Mouse (Mus musculus): ENCODE results near the gene Kif27. TPM values are rescaled to one million over a fixed set of nuclear protein-coding genes. Genes with fewer than 3 reads are reported as not detected.
A peak's percentile ranks its signal among the peaks of the same experiment; 100 is the strongest.

Gene Kif27
- polyA plus RNA-seq, 1 experiment from 2014 or later: 0.31 TPM

GRCm38 (mm10) chr13:58344505-58344904, 14.4 kb downstream of the Kif27 start:
- Histone ChIP-seq H3K27ac (no peak overlapping the region), H3K4me3 (no peak overlapping the region), H3K4me1 (no peaks in the 10 kb centered on the region), H3K9me3 (no peaks in the 10 kb centered on the region), H3K27me3 (ENCODE audit: insufficient read depth, poor library complexity, severe bottlenecking) (no peaks in the 10 kb centered on the region), H3K36me3 (no peaks in the 10 kb centered on the region)
- WGBS: 75% methylated on average over 9 of the region's 9 CpGs
- DNase-seq (ENCODE audit: low spot score): no peak

DNA sequence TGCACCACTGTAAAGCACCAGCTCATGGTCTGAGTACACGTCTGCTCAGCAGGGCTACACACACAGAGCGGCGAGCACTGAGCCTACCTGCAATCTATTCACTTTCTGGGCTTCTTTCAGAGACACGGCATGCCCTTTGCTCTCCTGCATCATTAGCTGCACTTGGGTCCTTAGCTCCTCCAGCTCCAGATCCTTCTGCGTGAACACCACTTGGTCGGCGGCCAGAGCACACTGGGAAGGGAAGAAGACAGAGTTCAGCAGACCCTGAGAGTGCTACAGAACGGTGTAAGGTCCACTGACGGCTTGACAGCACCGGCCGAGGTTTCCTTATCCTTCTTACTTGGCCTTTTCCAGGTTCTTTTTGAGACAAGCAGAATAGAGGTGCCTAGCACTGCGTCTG, 21.5 kb downstream of the Kif27 start:
- 77% methylated on average over 12 of the region's 12 CpGs for WGBS
- DNase-seq (ENCODE audit: low spot score): no peak
- Histone ChIP-seq H3K9me3 (no peaks in the 10 kb centered on the region), H3K36me3 (no peaks in the 10 kb centered on the region), H3K27ac (no peak overlapping the region), H3K27me3 (ENCODE audit: insufficient read depth, poor library complexity, severe bottlenecking) (no peaks in the 10 kb centered on the region), H3K4me1 (no peaks in the 10 kb centered on the region), H3K4me3 (no peak overlapping the region)

DNA sequence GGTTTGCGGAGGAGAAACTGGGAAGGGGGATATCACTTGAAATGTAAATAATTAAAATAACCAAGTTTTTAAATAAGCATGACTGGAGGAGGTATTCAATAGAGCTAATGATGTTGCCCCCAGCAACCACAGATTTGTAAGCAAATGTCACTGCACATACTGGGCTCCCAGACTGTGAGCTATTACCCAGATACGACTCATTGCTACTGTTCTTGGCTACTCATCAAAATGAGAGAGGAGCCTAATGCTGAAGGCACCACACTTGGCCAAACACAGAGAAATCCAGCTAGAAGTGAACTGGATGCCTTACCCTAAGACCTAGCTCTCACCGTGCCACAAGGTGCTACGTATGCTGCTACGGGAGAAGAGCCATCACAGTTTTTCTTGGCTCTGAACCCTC, 24.8 kb downstream of the Kif27 start:
- H3K36me3 ChIP-seq: no peaks in the 10 kb centered on the region
- DNase-seq (ENCODE audit: low spot score): no peak
- no peaks in the 10 kb centered on the region for H3K4me1 ChIP-seq
- H3K27ac ChIP-seq: no peak overlapping the region
- H3K9me3 ChIP-seq: no peaks in the 10 kb centered on the region
- H3K4me3 ChIP-seq: no peak overlapping the region
- 95% methylated on average over 5 of the region's 5 CpGs for WGBS
- no peaks in the 10 kb centered on the region for H3K27me3 ChIP-seq (ENCODE audit: insufficient read depth, poor library complexity, severe bottlenecking)

- no peaks in the 10 kb centered on the region for H3K9me3 ChIP-seq
- H3K27ac ChIP-seq: no peak overlapping the region
- H3K4me1 ChIP-seq: no peaks in the 10 kb centered on the region
- 62% methylated on average over 2 of the region's 2 CpGs for WGBS
- H3K4me3 ChIP-seq: no peak overlapping the region
- H3K27me3 ChIP-seq (ENCODE audit: insufficient read depth, poor library complexity, severe bottlenecking): no peaks in the 10 kb centered on the region
- no peaks in the 10 kb centered on the region for H3K36me3 ChIP-seq
- no peak for DNase-seq (ENCODE audit: low spot score)
Measured at GRCm38 (mm10) chr13:58317768-58318167, 41.2 kb downstream of the Kif27 start.

GRCm38 (mm10) chr13:58314991-58315390, 43.9 kb downstream of the Kif27 start:
- H3K27ac ChIP-seq: no peak overlapping the region
- 47% methylated on average over 6 of the region's 6 CpGs for WGBS
- DNase-seq (ENCODE audit: low spot score): no peak
- H3K4me1 ChIP-seq: no peaks in the 10 kb centered on the region
- H3K36me3 ChIP-seq: no peaks in the 10 kb centered on the region
- no peak overlapping the region for H3K4me3 ChIP-seq
- no peaks in the 10 kb centered on the region for H3K9me3 ChIP-seq
- H3K27me3 ChIP-seq (ENCODE audit: insufficient read depth, poor library complexity, severe bottlenecking): no peaks in the 10 kb centered on the region

DNA sequence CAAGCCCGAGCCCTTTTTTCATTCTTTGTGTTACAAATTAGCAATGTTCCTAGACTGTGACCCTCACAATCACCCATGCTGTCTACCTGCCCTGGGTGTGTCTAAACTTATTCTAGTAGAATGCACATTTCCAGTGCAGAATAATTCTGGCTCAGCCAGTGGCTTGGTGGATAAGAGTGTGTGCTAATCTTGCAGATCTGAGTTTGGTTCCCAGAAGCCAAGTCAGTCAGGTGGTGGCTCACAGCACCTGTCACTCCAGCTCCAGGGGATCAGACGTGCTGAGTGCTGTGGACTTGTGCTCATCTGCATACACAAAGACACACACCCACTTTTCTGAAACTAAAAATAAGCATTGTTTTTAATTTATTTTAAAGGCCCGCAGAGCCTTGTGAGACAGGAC, 45.2 kb downstream of the Kif27 start:
- Histone ChIP-seq H3K4me3 (no peak overlapping the region), H3K4me1 (no peaks in the 10 kb centered on the region), H3K9me3 (no peaks in the 10 kb centered on the region), H3K36me3 (no peaks in the 10 kb centered on the region), H3K27me3 (ENCODE audit: insufficient read depth, poor library complexity, severe bottlenecking) (no peaks in the 10 kb centered on the region), H3K27ac (no peak overlapping the region)
- WGBS: 71% methylated on average over 3 of the region's 3 CpGs
- no peak for DNase-seq (ENCODE audit: low spot score)

- no peak overlapping the region for H3K4me3 ChIP-seq
- H3K36me3 ChIP-seq: no peaks in the 10 kb centered on the region
- WGBS: 36% methylated on average over 3 of the region's 3 CpGs
- H3K4me1 ChIP-seq: no peaks in the 10 kb centered on the region
- H3K27ac ChIP-seq: no peak overlapping the region
- DNase-seq (ENCODE audit: low spot score): no peak
- H3K9me3 ChIP-seq: no peaks in the 10 kb centered on the region
- H3K27me3 ChIP-seq (ENCODE audit: insufficient read depth, poor library complexity, severe bottlenecking): no peaks in the 10 kb centered on the region
Measured at GRCm38 (mm10) chr13:58311351-58311750, 47.6 kb downstream of the Kif27 start.

GRCm38 (mm10) chr13:58309499-58309898, 49.4 kb downstream of the Kif27 start:
- WGBS: 67% methylated on average over 8 of the region's 8 CpGs
- Histone ChIP-seq H3K27me3 (ENCODE audit: insufficient read depth, poor library complexity, severe bottlenecking) (no peaks in the 10 kb centered on the region), H3K36me3 (no peaks in the 10 kb centered on the region), H3K4me3 (no peak overlapping the region), H3K4me1 (no peaks in the 10 kb centered on the region), H3K9me3 (no peaks in the 10 kb centered on the region), H3K27ac (no peak overlapping the region)
- no peak for DNase-seq (ENCODE audit: low spot score)

- Histone ChIP-seq H3K27me3 (ENCODE audit: insufficient read depth, poor library complexity, severe bottlenecking) (no peaks in the 10 kb centered on the region), H3K27ac (no peak overlapping the region), H3K4me1 (no peaks in the 10 kb centered on the region), H3K9me3 (no peaks in the 10 kb centered on the region), H3K36me3 (no peaks in the 10 kb centered on the region), H3K4me3 (no peak overlapping the region)
- no peak for DNase-seq (ENCODE audit: low spot score)
- WGBS: 89% methylated on average over 5 of the region's 5 CpGs
Measured at GRCm38 (mm10) chr13:58307453-58307852, 51.5 kb downstream of the Kif27 start.

GRCm38 (mm10) chr13:58305230-58305629, 53.7 kb downstream of the Kif27 start:
- DNase-seq (ENCODE audit: low spot score): no peak
- Histone ChIP-seq H3K4me1 (no peaks in the 10 kb centered on the region), H3K36me3 (no peaks in the 10 kb centered on the region), H3K9me3 (no peaks in the 10 kb centered on the region), H3K27me3 (ENCODE audit: insufficient read depth, poor library complexity, severe bottlenecking) (no peaks in the 10 kb centered on the region), H3K27ac (no peak overlapping the region), H3K4me3 (no peak overlapping the region)
- 82% methylated on average over 2 of the region's 2 CpGs for WGBS

DNA sequence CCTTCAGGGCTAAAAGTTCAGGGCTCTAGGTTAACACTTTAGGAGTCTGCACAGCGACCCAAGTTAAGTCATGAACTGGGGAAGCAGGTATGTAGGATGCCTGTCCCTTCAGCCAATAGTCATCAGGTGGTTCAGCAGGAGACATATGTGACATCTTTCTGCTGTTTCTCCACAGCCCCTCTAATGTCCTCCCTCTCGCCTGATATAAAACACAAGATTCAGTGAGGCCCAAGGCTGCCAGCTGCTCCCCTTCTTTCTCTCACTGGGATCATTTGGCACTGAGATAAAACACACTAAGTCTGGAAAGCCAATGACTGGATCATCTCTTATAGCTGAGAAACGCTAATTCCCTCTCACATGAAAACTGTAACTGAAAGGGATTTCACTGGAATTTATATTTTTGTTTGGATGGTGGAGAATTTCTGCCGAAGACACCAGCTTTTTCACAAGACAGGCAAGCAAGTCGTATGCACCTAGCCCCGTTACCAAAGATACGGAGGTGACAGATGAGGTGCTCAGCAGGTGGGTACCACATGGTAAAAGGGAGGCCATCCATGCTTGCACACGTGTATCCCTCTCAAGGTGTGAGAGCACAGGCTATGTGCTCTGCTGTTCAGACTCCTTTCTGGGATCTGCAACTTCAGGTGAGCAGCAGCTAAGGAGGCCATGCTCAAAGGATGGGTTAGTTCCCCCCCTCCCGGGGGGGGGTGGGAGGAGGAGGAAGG, 56.3 kb downstream of the Kif27 start:
- no peaks in the 10 kb centered on the region for H3K4me1 ChIP-seq
- no peak overlapping the region for H3K4me3 ChIP-seq
- H3K27me3 ChIP-seq (ENCODE audit: insufficient read depth, poor library complexity, severe bottlenecking): no peaks in the 10 kb centered on the region
- no peaks in the 10 kb centered on the region for H3K9me3 ChIP-seq
- DNase-seq (ENCODE audit: low spot score): no peak
- WGBS: 78% methylated on average over 9 of the region's 9 CpGs
- no peak overlapping the region for H3K27ac ChIP-seq
- no peaks in the 10 kb centered on the region for H3K36me3 ChIP-seq

- H3K9me3 ChIP-seq: no peaks in the 10 kb centered on the region
- WGBS: 87% methylated on average over 6 of the region's 6 CpGs
- H3K36me3 ChIP-seq: no peaks in the 10 kb centered on the region
- DNase-seq (ENCODE audit: low spot score): no peak
- no peak overlapping the region for H3K4me3 ChIP-seq
- no peak overlapping the region for H3K27ac ChIP-seq
- no peaks in the 10 kb centered on the region for H3K4me1 ChIP-seq
- H3K27me3 ChIP-seq (ENCODE audit: insufficient read depth, poor library complexity, severe bottlenecking): no peaks in the 10 kb centered on the region
Measured at GRCm38 (mm10) chr13:58301961-58302360, 57.0 kb downstream of the Kif27 start.

- Histone ChIP-seq H3K36me3 (no peaks in the 10 kb centered on the region), H3K9me3 (no peaks in the 10 kb centered on the region), H3K27me3 (ENCODE audit: insufficient read depth, poor library complexity, severe bottlenecking) (no peaks in the 10 kb centered on the region), H3K4me1 (no peaks in the 10 kb centered on the region), H3K27ac (no peak overlapping the region), H3K4me3 (no peak overlapping the region)
- DNase-seq (ENCODE audit: low spot score): no peak
- 85% methylated on average over 3 of the region's 3 CpGs for WGBS
Measured at GRCm38 (mm10) chr13:58298756-58299155, 60.2 kb downstream of the Kif27 start.

- Histone ChIP-seq H3K4me3 (no peak overlapping the region), H3K27ac (no peak overlapping the region), H3K4me1 (peaks cover 8% of the 10 kb centered on the region), H3K36me3 (no peaks in the 10 kb centered on the region), H3K27me3 (ENCODE audit: insufficient read depth, poor library complexity, severe bottlenecking) (no peaks in the 10 kb centered on the region), H3K9me3 (no peaks in the 10 kb centered on the region)
- DNase-seq (ENCODE audit: low spot score): peak; percentile 7
- 73% methylated on average over 3 of the region's 3 CpGs for WGBS
Measured at GRCm38 (mm10) chr13:58295582-58295981, 63.3 kb downstream of the Kif27 start.
